Mouse (Mus musculus): Measurements from ENCODE around the gene Zscan12. TPM values are rescaled to one million over a fixed set of nuclear protein-coding genes. Genes with fewer than 3 reads are reported as not detected.

The Zscan12 gene
- polyA plus RNA-seq (2012; ENCODE audit: insufficient read depth, insufficient read length, low replicate concordance, missing spikeins), result not detected in 2 replicates

DNA sequence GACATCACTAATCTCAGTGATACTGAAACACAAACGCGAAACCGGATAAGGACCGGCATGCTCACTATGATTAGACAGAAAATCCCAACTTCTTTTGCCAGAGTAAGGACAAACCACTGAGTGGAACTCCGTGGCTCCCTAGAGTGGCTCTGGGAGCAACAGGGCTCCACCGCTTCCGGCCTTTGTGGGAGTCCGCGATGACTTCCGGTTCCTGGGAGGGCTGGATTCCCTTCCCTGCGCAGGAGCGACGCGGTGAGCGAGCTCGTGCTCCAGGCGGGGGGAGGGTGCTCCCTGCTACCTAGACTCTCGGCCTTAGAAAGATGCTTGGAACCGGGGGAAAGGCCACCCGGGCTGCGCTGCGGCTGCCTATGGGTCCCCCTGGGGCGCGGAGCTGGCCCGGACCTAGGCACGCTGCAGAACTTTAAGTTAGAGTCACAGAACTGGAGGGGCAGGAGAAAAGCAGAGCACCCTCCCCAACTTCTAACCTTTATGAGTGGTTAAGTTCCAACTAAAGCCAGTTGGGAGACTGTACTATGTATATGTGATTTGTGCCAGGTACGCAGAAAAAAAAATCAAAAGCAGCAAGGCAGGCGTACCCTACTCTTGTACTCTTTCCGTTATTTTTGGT is at the start of gene Zscan12:
Zscan12 (plus strand) TSS at position 200 of the 628 bp plus-strand sequence.
- Histone ChIP-seq H3K4me3 (ENCODE audit: insufficient read depth, low read depth, low read length) (peak within 1 kb of the TSS; percentile 98), H3K4me1 (ENCODE audit: control insufficient read depth, insufficient read depth, low read length) (peaks cover 4% of the 10 kb centered on the region), H3K27ac (ENCODE audit: insufficient read depth, low read depth, low read length) (0 out of 2 replicates have a peak within 1 kb of the TSS, but pooled peaks have one; percentile 60)
- WGBS, result under 1% methylated on average over 29 of the region's 29 CpGs
- TF ChIP-seq CTCF (IDR thresholded peaks at IDR 0.05; ENCODE audit: insufficient read depth, low read depth, low read length) (no peak), POLR2A (IDR thresholded peaks at IDR 0.05; ENCODE audit: insufficient read depth, low read depth, low read length) (peak; percentile 84)

DNA sequence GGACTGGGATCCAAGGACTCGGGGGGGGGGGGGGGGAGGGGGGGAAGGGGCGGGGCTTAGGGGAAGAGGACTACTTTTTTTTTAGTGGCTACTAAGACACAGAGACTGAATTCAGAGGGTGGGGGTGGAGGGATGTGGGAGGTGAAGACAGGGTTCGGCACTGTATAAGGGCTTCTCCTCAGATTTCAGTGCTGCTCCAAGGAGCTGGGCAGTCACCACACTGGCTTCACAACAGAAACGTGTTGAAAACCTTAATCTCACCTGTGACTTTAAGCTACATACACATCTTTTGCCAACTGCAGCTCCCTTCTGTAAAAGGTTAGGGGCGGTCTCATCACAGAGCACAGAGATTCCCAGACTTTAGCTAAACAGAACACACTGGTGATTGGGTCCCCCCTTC is 49.8 kb upstream of the Zscan12 start:
- Histone ChIP-seq H3K27ac (ENCODE audit: insufficient read depth, low read depth, low read length) (no peak overlapping the region), H3K4me3 (ENCODE audit: insufficient read depth, low read depth, low read length) (no peak overlapping the region), H3K4me1 (ENCODE audit: control insufficient read depth, insufficient read depth, low read length) (no peaks in the 10 kb centered on the region)
- TF ChIP-seq POLR2A (IDR thresholded peaks at IDR 0.05; ENCODE audit: insufficient read depth, low read depth, low read length) (no peak), CTCF (IDR thresholded peaks at IDR 0.05; ENCODE audit: insufficient read depth, low read depth, low read length) (no peak)
- WGBS, result 57% methylated on average over 4 of the region's 5 CpGs

DNA sequence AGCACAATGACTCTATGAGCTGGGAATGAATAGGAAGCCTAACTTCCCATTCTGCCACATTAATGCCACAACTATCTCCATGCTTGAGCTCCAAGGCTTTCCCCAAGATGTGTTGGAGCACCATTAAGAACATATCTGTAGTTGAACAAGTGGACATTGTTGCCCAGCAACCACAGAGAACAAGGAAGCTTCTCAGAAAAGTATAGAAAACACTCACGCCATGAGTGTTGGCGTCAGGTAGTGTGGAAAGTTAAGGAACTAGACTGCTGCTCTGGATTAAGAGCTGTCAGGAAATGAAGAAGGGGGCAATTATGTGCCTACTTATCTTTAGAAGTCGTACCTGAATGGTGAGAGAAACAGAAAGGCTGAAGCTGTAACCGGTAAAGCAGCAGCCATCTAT is 48.7 kb upstream of the Zscan12 start:
- WGBS, result 88% methylated on average over 4 of the region's 4 CpGs
- TF ChIP-seq POLR2A (IDR thresholded peaks at IDR 0.05; ENCODE audit: insufficient read depth, low read depth, low read length) (no peak), CTCF (IDR thresholded peaks at IDR 0.05; ENCODE audit: insufficient read depth, low read depth, low read length) (no peak)
- Histone ChIP-seq H3K27ac (ENCODE audit: insufficient read depth, low read depth, low read length) (no peak overlapping the region), H3K4me1 (ENCODE audit: control insufficient read depth, insufficient read depth, low read length) (no peaks in the 10 kb centered on the region), H3K4me3 (ENCODE audit: insufficient read depth, low read depth, low read length) (no peak overlapping the region)

DNA sequence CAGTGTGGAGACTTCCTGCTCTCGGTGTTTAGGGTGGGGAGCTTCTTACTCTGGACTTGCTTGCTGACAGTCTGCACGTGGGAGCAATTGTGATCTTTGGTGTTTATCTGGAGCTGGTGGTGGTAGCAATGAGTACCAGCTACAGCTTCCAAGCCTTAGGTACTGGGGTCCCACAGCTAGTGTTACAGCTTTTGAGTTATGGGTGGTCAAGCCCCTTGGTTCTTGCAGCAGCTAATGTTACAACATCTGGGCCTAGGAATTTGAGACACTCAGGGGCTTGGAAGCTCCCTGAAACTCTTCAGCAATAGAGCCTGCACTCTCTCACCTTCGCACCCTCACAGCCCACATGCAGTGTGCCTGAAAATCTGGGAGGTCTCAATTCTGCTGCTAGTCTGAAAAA is 42.4 kb upstream of the Zscan12 start:
- 88% methylated on average over 3 of the region's 3 CpGs for WGBS
- H3K27ac ChIP-seq (ENCODE audit: insufficient read depth, low read depth, low read length), result no peak overlapping the region
- H3K4me3 ChIP-seq (ENCODE audit: insufficient read depth, low read depth, low read length), result no peak overlapping the region
- TF ChIP-seq CTCF (IDR thresholded peaks at IDR 0.05; ENCODE audit: insufficient read depth, low read depth, low read length), result no peak
- no peak for TF ChIP-seq POLR2A (IDR thresholded peaks at IDR 0.05; ENCODE audit: insufficient read depth, low read depth, low read length)
- peaks cover 4% of the 10 kb centered on the region; the same call in 1 of the 2 replicates for H3K4me1 ChIP-seq (ENCODE audit: control insufficient read depth, insufficient read depth, low read length)

DNA sequence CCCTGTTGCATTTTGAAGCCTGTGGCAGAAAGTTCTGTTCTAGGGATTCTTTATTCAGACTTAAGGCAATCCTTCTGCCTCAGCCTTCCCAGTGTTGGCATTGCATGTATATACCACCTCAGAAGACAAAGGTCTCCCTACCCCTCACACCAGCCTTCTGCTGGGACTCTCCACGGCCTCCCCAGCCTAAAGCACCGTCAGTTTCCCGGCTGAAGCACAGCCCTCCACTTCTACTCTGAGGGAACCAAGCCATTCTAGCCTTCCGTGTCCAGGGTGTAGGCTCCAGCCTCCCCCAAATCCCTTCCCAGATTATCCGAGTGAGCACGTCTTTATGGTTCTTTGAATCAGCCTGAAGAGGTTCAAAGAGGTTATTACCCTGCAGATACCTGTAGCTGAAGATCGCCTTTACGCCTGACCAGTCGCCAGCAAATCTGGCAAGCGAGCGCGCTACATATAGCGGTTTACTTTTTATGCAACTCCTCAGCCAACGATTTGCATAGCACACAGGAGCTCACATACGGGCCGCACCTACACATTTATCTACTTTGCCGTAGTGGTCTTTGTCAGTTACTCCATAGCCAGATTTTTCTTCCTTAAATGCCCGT is 40.6 kb upstream of the Zscan12 start:
- WGBS, result 15% methylated on average over 18 of the region's 18 CpGs
- Histone ChIP-seq H3K27ac (ENCODE audit: insufficient read depth, low read depth, low read length) (no peak overlapping the region), H3K4me3 (ENCODE audit: insufficient read depth, low read depth, low read length) (peak overlapping the region; percentile 27), H3K4me1 (ENCODE audit: control insufficient read depth, insufficient read depth, low read length) (peaks cover 6% of the 10 kb centered on the region; the same call in 1 of the 2 replicates)
- TF ChIP-seq CTCF (IDR thresholded peaks at IDR 0.05; ENCODE audit: insufficient read depth, low read depth, low read length), result no peak
- TF ChIP-seq POLR2A (IDR thresholded peaks at IDR 0.05; ENCODE audit: insufficient read depth, low read depth, low read length), result no peak

DNA sequence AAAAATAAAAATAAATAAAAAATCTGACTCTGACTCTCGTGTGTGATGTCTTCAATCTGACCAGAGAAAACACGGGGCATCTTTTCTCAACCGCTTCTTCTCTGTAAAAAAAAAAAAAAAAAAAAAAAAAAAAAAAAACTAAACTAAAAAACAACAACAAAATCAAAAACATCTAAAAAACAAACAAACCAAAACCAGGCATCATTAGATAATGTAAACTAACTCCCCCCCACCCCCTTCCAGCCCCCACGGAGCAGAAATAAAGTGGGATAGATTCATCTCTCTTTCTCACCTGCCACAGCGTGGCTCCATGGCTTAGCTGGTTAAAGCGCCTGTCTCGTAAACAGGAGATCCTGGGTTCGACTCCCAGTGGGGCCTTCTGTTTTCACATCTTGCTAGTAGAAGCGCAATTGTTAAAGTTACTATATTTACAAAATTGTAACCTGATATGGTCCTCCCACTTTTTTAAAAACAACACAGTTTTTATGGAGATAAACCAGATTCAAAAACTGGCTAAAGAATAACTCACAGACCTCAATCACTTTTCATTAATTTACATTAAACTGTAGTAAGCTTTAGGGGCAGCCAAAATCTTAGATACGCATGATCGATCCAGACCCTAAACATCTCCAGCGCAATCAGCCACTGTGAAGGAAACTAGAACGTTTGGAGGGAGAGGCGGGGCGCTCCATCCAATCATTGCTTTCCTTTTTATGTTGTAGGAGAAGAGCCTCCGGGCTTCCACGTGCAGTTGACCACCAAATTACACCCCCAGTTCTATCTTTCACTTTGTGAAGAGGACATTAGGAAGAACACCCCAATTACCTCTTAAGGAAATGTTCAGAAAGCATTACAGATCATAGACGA is 39.9 kb upstream of the Zscan12 start:
- no peak overlapping the region for H3K27ac ChIP-seq (ENCODE audit: insufficient read depth, low read depth, low read length)
- H3K4me1 ChIP-seq (ENCODE audit: control insufficient read depth, insufficient read depth, low read length), result peaks cover 9% of the 10 kb centered on the region
- H3K4me3 ChIP-seq (ENCODE audit: insufficient read depth, low read depth, low read length), result no peak overlapping the region
- 20% methylated on average over 18 of the region's 18 CpGs for WGBS
- TF ChIP-seq POLR2A (IDR thresholded peaks at IDR 0.05; ENCODE audit: insufficient read depth, low read depth, low read length) (no peak), CTCF (IDR thresholded peaks at IDR 0.05; ENCODE audit: insufficient read depth, low read depth, low read length) (no peak)

DNA sequence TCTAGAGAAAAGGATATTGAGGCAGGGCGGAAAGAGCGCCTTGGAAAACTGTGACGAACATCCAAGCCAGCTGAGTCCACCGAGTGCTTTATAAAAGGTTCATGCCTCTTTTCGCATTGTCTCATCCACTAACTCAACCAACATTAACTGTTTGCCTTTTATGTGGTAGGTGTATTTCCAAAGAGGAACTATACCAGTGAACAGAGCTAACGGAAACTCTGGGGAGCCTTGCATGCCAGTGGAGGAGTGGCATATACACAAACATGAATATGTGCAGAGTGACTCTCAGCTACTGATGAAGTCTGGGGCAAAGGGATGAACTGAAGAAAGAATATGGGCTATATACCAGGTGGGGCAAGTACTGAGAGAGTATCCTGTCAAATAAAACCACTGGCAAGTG is 39.2 kb upstream of the Zscan12 start:
- 70% methylated on average over 6 of the region's 6 CpGs for WGBS
- TF ChIP-seq POLR2A (IDR thresholded peaks at IDR 0.05; ENCODE audit: insufficient read depth, low read depth, low read length) (no peak), CTCF (IDR thresholded peaks at IDR 0.05; ENCODE audit: insufficient read depth, low read depth, low read length) (no peak)
- H3K4me1 ChIP-seq (ENCODE audit: control insufficient read depth, insufficient read depth, low read length), result peaks cover 9% of the 10 kb centered on the region

DNA sequence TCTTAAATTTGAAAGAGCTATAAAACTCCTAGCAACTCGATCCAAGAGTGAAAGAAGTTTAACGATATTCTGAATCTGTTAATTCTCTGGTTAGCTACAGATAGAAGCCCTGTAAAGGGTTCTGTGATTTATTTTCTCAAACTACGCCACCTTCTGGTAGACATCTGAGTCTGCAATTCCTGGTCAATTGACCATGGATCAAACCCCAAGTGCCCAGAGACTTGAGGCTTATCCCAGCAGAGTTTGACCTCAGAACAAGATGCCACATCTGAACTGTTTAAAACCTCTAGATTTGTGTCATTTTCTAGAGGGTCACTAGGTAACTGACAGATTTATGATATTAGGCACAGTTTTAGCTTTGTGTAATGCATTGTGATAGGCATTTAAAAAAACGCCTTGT is 36.4 kb upstream of the Zscan12 start:
- no peak for TF ChIP-seq CTCF (IDR thresholded peaks at IDR 0.05; ENCODE audit: insufficient read depth, low read depth, low read length)
- no peak for TF ChIP-seq POLR2A (IDR thresholded peaks at IDR 0.05; ENCODE audit: insufficient read depth, low read depth, low read length)

More for the DNA sequence above, 39.2 kb upstream of the Zscan12 start:
- Histone ChIP-seq H3K27ac (ENCODE audit: insufficient read depth, low read depth, low read length) (no peak overlapping the region), H3K4me3 (ENCODE audit: insufficient read depth, low read depth, low read length) (no peak overlapping the region)

More for the DNA sequence above, 36.4 kb upstream of the Zscan12 start:
- H3K4me1 ChIP-seq (ENCODE audit: control insufficient read depth, insufficient read depth, low read length), result peaks cover 9% of the 10 kb centered on the region
- WGBS, result 8% methylated on average over 4 of the region's 4 CpGs
- H3K27ac ChIP-seq (ENCODE audit: insufficient read depth, low read depth, low read length), result no peak overlapping the region
- H3K4me3 ChIP-seq (ENCODE audit: insufficient read depth, low read depth, low read length), result no peak overlapping the region

All from olfactory bulb, adult 2 months (tissue).